ENCODE assay signal across 9 mouse cellular contexts in genomic region chr14:120499601-120500000, GRCm38 (mm10).
"Had no signal": no experiment of that assay in that cellular context is flagged by ENCODE, and none has a peak within 500 bp of the region (broad histone marks: within the 10 kb centered on the region; RNA-seq: fewer than 3 reads in every experiment).

No protein-coding gene starts in this region.

- H3K4me2 ChIP-seq: lung, embryonic 15.5 days; midbrain, embryonic 13.5 days had no signal

- H3K27ac ChIP-seq: lung, embryonic 15.5 days; midbrain, embryonic 13.5 days had no signal

- H3K4me3 ChIP-seq: lung, embryonic 15.5 days; midbrain, embryonic 13.5 days had no signal

- H3K27me3 ChIP-seq: lung, embryonic 15.5 days; midbrain, embryonic 13.5 days had no signal

- H3K9ac ChIP-seq: lung, embryonic 15.5 days; midbrain, embryonic 13.5 days had no signal

- DNase-seq: kidney, adult 8-10 months; kidney, postnatal 25 days; layer of hippocampus, adult 9-11 months; liver; right cerebral cortex, postnatal 14 days; thymus, postnatal 4 days had no signal

- ATAC-seq: intestine, postnatal 0 days; midbrain, embryonic 13.5 days had no signal

- H3K9me3 ChIP-seq: lung, embryonic 15.5 days; midbrain, embryonic 13.5 days had no signal
